Mouse (Mus musculus): ENCODE data around the gene Ccdc184. TPM values are rescaled to one million over a fixed set of nuclear protein-coding genes. Genes with fewer than 3 reads are reported as not detected.
A peak's percentile ranks its signal among the peaks of the same experiment; 100 is the strongest.

Gene Ccdc184
- 24.3 and 30.9 TPM in 2 replicates for polyA plus RNA-seq (2012; rRNA removed)

GRCm38 (mm10) chr15:98166963-98167644, at the start of gene Ccdc184:
Gene Ccdc184 (plus strand): TSS chr15:98167158.
- peak within 1 kb of the TSS; percentile 67; the same call in 1 of the 2 replicates for H3K27ac ChIP-seq (ENCODE audit: insufficient read depth, low read length)
- WGBS, result under 1% methylated on average over 18 of the region's 18 CpGs
- peaks cover 3% of the 10 kb centered on the region; the same call in 1 of the 2 replicates for H3K4me1 ChIP-seq (ENCODE audit: control insufficient read depth, insufficient read depth, low read length)
- peak in 1 of 2 experiments; percentile 35 for DNase-seq
- H3K27me3 ChIP-seq (ENCODE audit: control insufficient read depth, insufficient read depth, low read length), result no peaks in the 10 kb centered on the region
- H3K4me3 ChIP-seq (replicated peaks; ENCODE audit: insufficient read depth, low read depth, low read length), result peak within 1 kb of the TSS; percentile 97
- no peak for TF ChIP-seq CTCF (IDR thresholded peaks at IDR 0.05; ENCODE audit: borderline replicate concordance, insufficient read depth, low read depth, low read length)
- TF ChIP-seq POLR2A (IDR thresholded peaks at IDR 0.05; ENCODE audit: borderline replicate concordance, insufficient read depth, low read length), result no peak

- 88% methylated on average over 12 of the region's 12 CpGs for WGBS
- no peak for DNase-seq
- Histone ChIP-seq H3K27me3 (ENCODE audit: control insufficient read depth, insufficient read depth, low read length) (no peaks in the 10 kb centered on the region), H3K4me3 (replicated peaks; ENCODE audit: insufficient read depth, low read depth, low read length) (no peak overlapping the region), H3K27ac (ENCODE audit: insufficient read depth, low read length) (no peak overlapping the region), H3K4me1 (ENCODE audit: control insufficient read depth, insufficient read depth, low read length) (peaks cover 17% of the 10 kb centered on the region)
- no peak for TF ChIP-seq CTCF (IDR thresholded peaks at IDR 0.05; ENCODE audit: borderline replicate concordance, insufficient read depth, low read depth, low read length)
- no peak for TF ChIP-seq POLR2A (IDR thresholded peaks at IDR 0.05; ENCODE audit: borderline replicate concordance, insufficient read depth, low read length)
These were observed 47.6 kb upstream of the Ccdc184 start for GRCm38 (mm10) chr15:98119363-98119762.

- Histone ChIP-seq H3K27ac (ENCODE audit: insufficient read depth, low read length) (no peak overlapping the region), H3K4me1 (ENCODE audit: control insufficient read depth, insufficient read depth, low read length) (peaks cover 4% of the 10 kb centered on the region), H3K27me3 (ENCODE audit: control insufficient read depth, insufficient read depth, low read length) (no peaks in the 10 kb centered on the region), H3K4me3 (replicated peaks; ENCODE audit: insufficient read depth, low read depth, low read length) (no peak overlapping the region)
- TF ChIP-seq CTCF (IDR thresholded peaks at IDR 0.05; ENCODE audit: borderline replicate concordance, insufficient read depth, low read depth, low read length), result no peak
- TF ChIP-seq POLR2A (IDR thresholded peaks at IDR 0.05; ENCODE audit: borderline replicate concordance, insufficient read depth, low read length), result no peak
- no peak for DNase-seq
- 93% methylated on average over 20 of the region's 20 CpGs for WGBS
These were observed 46.1 kb upstream of the Ccdc184 start for GRCm38 (mm10) chr15:98120831-98121230.

GRCm38 (mm10) chr15:98131001-98131400, 36.0 kb upstream of the Ccdc184 start:
- Histone ChIP-seq H3K27me3 (ENCODE audit: control insufficient read depth, insufficient read depth, low read length) (no peaks in the 10 kb centered on the region), H3K4me1 (ENCODE audit: control insufficient read depth, insufficient read depth, low read length) (0 out of 2 replicates have a peak, but pooled peaks cover 4% of the 10 kb centered on the region), H3K4me3 (replicated peaks; ENCODE audit: insufficient read depth, low read depth, low read length) (no peak overlapping the region), H3K27ac (ENCODE audit: insufficient read depth, low read length) (no peak overlapping the region)
- TF ChIP-seq POLR2A (IDR thresholded peaks at IDR 0.05; ENCODE audit: borderline replicate concordance, insufficient read depth, low read length), result no peak
- TF ChIP-seq CTCF (IDR thresholded peaks at IDR 0.05; ENCODE audit: borderline replicate concordance, insufficient read depth, low read depth, low read length), result no peak
- 75% methylated on average over 4 of the region's 4 CpGs for WGBS
- DNase-seq, result no peak

GRCm38 (mm10) chr15:98131451-98131850, 35.5 kb upstream of the Ccdc184 start:
- Histone ChIP-seq H3K27ac (ENCODE audit: insufficient read depth, low read length) (no peak overlapping the region), H3K4me3 (replicated peaks; ENCODE audit: insufficient read depth, low read depth, low read length) (no peak overlapping the region), H3K4me1 (ENCODE audit: control insufficient read depth, insufficient read depth, low read length) (0 out of 2 replicates have a peak, but pooled peaks cover 4% of the 10 kb centered on the region), H3K27me3 (ENCODE audit: control insufficient read depth, insufficient read depth, low read length) (no peaks in the 10 kb centered on the region)
- DNase-seq, result no peak
- no peak for TF ChIP-seq POLR2A (IDR thresholded peaks at IDR 0.05; ENCODE audit: borderline replicate concordance, insufficient read depth, low read length)
- TF ChIP-seq CTCF (IDR thresholded peaks at IDR 0.05; ENCODE audit: borderline replicate concordance, insufficient read depth, low read depth, low read length), result no peak
- WGBS, result 86% methylated on average over 7 of the region's 7 CpGs

GRCm38 (mm10) chr15:98131942-98132655, 34.9 kb upstream of the Ccdc184 start:
- DNase-seq, result no peak
- H3K27me3 ChIP-seq (ENCODE audit: control insufficient read depth, insufficient read depth, low read length), result no peaks in the 10 kb centered on the region
- TF ChIP-seq CTCF (IDR thresholded peaks at IDR 0.05; ENCODE audit: borderline replicate concordance, insufficient read depth, low read depth, low read length) (no peak), POLR2A (IDR thresholded peaks at IDR 0.05; ENCODE audit: borderline replicate concordance, insufficient read depth, low read length) (no peak)
- H3K4me1 ChIP-seq (ENCODE audit: control insufficient read depth, insufficient read depth, low read length), result 0 out of 2 replicates have a peak, but pooled peaks cover 4% of the 10 kb centered on the region
- no peak overlapping the region for H3K4me3 ChIP-seq (replicated peaks; ENCODE audit: insufficient read depth, low read depth, low read length)
- peak overlapping the region; percentile 13; the same call in 1 of the 2 replicates for H3K27ac ChIP-seq (ENCODE audit: insufficient read depth, low read length)
- 81% methylated on average over 15 of the region's 15 CpGs for WGBS

- 85% methylated on average over 3 of the region's 3 CpGs for WGBS
- TF ChIP-seq POLR2A (IDR thresholded peaks at IDR 0.05; ENCODE audit: borderline replicate concordance, insufficient read depth, low read length) (no peak), CTCF (IDR thresholded peaks at IDR 0.05; ENCODE audit: borderline replicate concordance, insufficient read depth, low read depth, low read length) (no peak)
- H3K4me3 ChIP-seq (replicated peaks; ENCODE audit: insufficient read depth, low read depth, low read length), result no peak overlapping the region
- H3K27ac ChIP-seq (ENCODE audit: insufficient read depth, low read length), result no peak overlapping the region
- 0 out of 2 replicates have a peak, but pooled peaks cover 4% of the 10 kb centered on the region for H3K4me1 ChIP-seq (ENCODE audit: control insufficient read depth, insufficient read depth, low read length)
- H3K27me3 ChIP-seq (ENCODE audit: control insufficient read depth, insufficient read depth, low read length), result no peaks in the 10 kb centered on the region
- DNase-seq, result no peak
These were observed 33.5 kb upstream of the Ccdc184 start for GRCm38 (mm10) chr15:98133471-98133870.

All from cerebellum, adult 2 months (tissue).